Mouse (Mus musculus): ENCODE data around the gene BC028528.

GRCm38 (mm10) chr3:95863578-95863977 is 28.2 kb downstream of the BC028528 start:
- TF ChIP-seq GATA1 (IDR thresholded peaks at IDR 0.05; ENCODE audit: low read length) = no peak
- no peak for TF ChIP-seq TAL1 (IDR thresholded peaks at IDR 0.05; ENCODE audit: low read length)

Measured in erythroblast, embryonic 14.5 days (primary cell).